Mouse (Mus musculus) gonadal fat pad, adult 2 months (tissue): ENCODE measurements around the gene Gngt1. TPM values are rescaled to one million over a fixed set of nuclear protein-coding genes. Genes with fewer than 3 reads are reported as not detected.
A peak's percentile ranks its signal among the peaks of the same experiment; 100 is the strongest.

Experiments used
- DNase-seq: peaks from one replicate; pipeline ENCODE4 v3.0.0-alpha.2; 2012; ENCODE audit warnings: low read depth
- polyA plus RNA-seq: library from polyadenylated mRNA; depleted of rRNA; stranded (reverse); fragments of >200 nt; gene quantifications from 2 replicates; pipeline ENCODE4 v1.2.3, GENCODE M21; 2012; rRNA removed

Gene Gngt1
- polyA plus RNA-seq = not detected in 2 replicates

DNA sequence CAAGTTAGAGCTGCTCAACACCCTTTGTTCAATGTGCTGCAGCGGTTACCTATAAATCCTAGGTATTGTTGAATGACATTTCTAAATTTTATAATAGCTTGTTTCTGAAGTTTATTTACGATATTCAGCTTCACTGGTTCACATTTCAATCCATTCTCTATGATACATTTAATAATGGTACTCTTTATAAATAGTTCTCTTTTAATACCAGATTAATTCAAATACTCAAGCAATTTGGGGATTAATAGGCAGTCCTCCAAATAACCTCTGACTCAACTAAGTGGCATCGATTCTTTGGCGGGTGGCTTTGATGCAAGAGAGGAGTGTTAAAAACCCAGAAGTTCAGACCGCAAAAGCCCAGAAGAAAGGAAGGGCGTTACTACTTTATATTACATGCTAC, at the start of gene Gngt1:
Gene Gngt1, plus strand, starts transcription at position 301 of the 400 bp plus-strand sequence.
- no peak for DNase-seq

- no peak for DNase-seq
These were observed 38.6 kb upstream of the Gngt1 start for GRCm38 (mm10) chr6:3954969-3955368.

DNA sequence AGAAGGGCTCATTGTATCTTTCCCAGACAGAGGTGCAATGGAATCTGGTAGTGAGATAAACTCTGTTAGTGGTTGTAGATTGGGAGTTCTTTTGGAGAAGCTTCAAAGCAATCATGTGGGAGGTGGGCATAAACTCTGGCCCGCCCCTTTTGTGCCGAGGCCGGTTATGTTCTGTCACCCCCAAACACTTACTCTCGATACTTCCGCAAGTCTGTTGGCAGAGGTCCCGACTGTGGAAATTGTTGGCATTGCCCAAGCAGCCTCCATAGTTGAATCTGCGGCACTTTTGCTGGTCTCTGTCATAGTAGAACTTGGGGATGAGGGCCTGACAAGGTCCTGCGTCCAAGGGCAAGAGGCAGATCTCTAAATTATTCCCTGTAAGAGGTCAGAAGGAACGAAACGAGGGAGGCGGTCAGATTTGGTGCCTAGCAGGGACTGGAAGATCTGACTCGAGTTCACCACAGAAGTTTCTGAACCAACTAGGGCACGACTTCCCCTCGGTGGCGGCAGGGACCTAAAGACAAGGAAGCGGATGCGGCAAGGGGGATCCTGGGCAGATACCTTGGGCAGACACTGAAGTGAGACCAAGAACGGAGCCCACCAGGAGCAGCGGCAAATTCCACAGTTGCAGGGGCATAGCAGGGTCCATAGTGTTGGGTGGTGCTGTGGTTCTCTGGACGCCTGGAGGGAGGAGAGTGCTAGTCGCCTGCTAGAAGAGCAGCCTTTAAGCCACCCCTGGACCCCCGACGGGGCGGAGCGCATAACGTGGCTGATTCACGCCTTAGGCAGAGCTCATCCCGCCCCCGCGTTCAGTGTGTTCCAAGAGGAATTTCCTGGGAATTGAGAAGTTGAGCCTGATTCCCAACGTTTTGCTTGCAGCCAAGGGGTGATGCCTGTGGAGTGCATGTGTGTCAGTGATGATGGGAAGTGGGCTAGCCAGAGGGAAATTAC, 25.6 kb upstream of the Gngt1 start:
- DNase-seq = no peak

- DNase-seq = no peak
These were observed 19.9 kb upstream of the Gngt1 start for GRCm38 (mm10) chr6:3973679-3974078.

- no peak for DNase-seq
These were observed 10.8 kb upstream of the Gngt1 start for GRCm38 (mm10) chr6:3982661-3983284.

GRCm38 (mm10) chr6:3988750-3989149, 4.8 kb upstream of the Gngt1 start, which contains the start of gene Tfpi2:
TSS of gene Tfpi2 (minus strand) at chr6:3988919.
- DNase-seq = no peak

- no peak for DNase-seq
These were observed 4.5 kb downstream of the Gngt1 start for GRCm38 (mm10) chr6:3998089-3998488.

DNA sequence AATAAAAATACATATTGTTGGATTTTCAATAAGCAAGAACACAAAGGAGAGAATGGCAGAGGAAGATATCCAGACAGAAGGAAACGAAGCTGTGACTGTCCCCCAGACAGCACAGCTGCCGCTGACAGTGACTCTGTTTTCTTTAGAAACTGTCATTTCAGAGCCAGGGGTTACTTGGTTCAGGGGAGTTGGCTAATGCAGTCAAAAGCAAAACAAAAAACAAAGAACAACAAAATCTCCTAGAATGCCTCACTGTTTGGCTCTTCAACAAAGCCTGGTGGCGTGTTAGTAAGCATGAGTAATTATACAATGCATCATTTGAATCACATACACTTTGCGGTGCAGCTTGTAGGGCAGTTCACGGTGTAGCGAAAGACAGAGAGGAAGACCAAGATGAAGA, 5.7 kb downstream of the Gngt1 start:
- DNase-seq = no peak

GRCm38 (mm10) chr6:4000716-4001115, 7.1 kb downstream of the Gngt1 start:
- no peak for DNase-seq

DNA sequence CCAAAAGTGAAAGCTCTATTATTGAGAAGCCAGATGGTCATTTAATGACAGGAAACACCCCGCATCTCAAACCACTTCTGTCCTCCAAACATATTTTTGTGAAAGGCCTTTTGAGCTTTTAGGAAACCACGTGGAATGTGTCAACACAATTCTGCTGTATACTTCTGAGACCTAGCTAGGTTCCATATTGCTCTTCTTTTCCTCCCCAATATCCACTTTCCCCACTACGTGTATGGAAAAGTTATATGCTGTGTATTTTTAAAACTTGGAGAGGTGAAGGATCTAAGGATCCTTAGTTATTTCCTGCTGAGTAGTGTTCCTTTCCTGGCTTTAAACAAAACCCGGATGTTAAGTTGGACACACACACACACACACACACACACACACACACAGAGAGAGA, 9.9 kb downstream of the Gngt1 start:
- DNase-seq = no peak

DNA sequence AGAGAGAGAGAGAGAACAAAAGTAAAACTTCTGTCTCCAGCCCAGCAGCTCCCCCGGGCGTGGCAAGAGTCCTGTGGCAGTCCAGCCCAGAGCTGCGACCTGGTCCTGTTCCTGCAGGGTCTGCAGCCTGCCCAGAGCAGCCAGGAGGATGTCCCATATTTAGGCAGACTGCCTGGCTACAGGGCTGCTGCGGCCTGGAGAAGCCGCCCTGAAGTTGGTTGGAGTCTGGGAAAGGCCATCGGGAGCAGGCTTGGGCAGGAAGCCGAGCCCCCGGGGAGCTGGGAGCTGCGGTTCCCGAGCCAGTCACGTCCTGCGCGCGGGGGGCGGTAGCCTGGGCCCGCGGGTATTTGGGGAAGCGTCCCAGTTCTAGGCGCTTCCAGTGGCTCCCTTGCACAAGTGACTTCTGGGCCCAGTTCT, 10.3 kb downstream of the Gngt1 start, which contains the start of gene Gng11:
Gene Gng11, plus strand, starts transcription at position 15 of the 417 bp plus-strand sequence.
- DNase-seq = no peak

GRCm38 (mm10) chr6:4004808-4005207, 11.2 kb downstream of the Gngt1 start:
- DNase-seq = no peak

GRCm38 (mm10) chr6:4008501-4009040, 15.0 kb downstream of the Gngt1 start:
- DNase-seq = no peak

DNA sequence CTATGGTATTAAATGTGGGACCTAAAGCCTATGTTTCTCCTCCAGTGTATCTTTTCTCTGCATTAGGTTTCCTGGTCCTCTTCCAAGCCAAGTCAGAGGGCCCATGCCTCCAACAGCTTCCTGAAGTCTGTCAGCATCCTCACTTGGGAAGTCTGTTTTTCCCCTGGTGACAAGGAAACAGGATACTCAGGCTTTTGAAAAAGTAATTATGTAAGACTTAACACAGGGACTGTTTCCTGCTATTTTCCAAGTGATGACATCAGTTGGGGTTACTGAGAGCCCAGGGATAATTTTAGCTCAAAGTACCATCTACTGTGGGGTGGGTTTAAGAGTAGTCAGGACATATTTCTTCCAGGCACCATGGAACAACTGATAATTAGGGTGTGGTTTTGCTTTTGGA, 16.0 kb downstream of the Gngt1 start:
- DNase-seq = no peak

- DNase-seq = no peak
These were observed 29.1 kb downstream of the Gngt1 start for GRCm38 (mm10) chr6:4022645-4023044.

DNA sequence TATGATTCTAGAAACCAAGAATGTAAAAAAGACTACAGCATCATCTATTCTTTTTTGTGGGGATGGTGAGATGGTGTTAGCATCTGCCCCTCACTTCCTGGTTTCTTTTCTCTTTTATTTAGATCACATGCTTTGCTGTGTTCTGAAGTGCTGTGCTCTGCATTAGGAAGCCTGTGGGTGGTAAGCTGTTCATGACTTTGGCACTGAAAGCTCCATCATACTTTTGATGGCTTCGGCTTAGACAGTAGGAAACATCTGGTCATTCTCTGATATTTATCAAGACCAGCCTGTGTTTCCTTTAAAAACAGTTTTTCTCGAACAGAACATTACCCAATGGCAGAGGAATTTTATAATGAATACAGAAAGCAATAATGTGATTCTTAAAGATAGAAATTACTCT, 32.8 kb downstream of the Gngt1 start:
- DNase-seq = no peak

DNA sequence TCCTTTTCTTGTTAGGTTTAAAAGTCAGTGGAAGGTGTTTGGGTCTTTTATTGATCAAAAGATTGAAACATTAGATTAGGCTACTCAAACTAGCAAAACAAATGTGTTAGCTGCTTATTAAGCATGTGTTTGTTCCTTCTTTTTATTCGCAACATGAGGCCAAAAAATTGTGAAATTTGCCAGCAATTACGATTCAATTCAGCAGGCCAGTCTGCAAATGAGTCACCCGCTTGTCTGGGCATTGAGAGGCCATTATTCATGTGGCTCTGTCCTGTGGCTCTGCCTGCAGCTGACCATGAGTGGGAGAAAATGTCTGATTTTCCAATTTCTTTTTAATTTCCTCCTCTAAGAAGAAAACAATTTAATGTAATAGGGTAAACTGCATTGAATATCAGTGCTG, 37.4 kb downstream of the Gngt1 start:
- peak; percentile 12 for DNase-seq

GRCm38 (mm10) chr6:4041821-4042220, 48.2 kb downstream of the Gngt1 start:
- no peak for DNase-seq
